Mouse (Mus musculus): ENCODE measurements at regions not wholly inside any gene's neighbourhood (a gene's known extent, or its start where the extent isn't known, plus 50 kb on each side); places are given as distances from the start of the nearest gene placed in this dataset.

GRCm38 (mm10) chr13:103452837-103453236 is 118.5 kb upstream of the Mast4 start:
- WGBS = 75% methylated on average over 4 of the region's 4 CpGs

GRCm38 (mm10) chr13:103430589-103430988 is 96.3 kb upstream of the Mast4 start:
- no peak overlapping the region for H3K4me3 ChIP-seq (replicated peaks)
- ATAC-seq (ENCODE audit: low FRiP score) = no peak
- 90% methylated on average over 3 of the region's 3 CpGs for WGBS
- no peaks in the 10 kb centered on the region for H3K36me3 ChIP-seq (replicated peaks)
- no peaks in the 10 kb centered on the region for H3K9me3 ChIP-seq
- H3K27ac ChIP-seq = no peak overlapping the region
- H3K9ac ChIP-seq = no peak overlapping the region
- no peaks in the 10 kb centered on the region for H3K4me1 ChIP-seq
- H3K4me2 ChIP-seq = no peak overlapping the region
- H3K27me3 ChIP-seq = no peaks in the 10 kb centered on the region

More at GRCm38 (mm10) chr13:103452837-103453236, 118.5 kb upstream of the Mast4 start:
- Histone ChIP-seq H3K9me3 (no peaks in the 10 kb centered on the region), H3K4me2 (no peak overlapping the region), H3K4me1 (no peaks in the 10 kb centered on the region), H3K27me3 (no peaks in the 10 kb centered on the region), H3K36me3 (replicated peaks) (no peaks in the 10 kb centered on the region), H3K4me3 (replicated peaks) (no peak overlapping the region), H3K9ac (no peak overlapping the region), H3K27ac (no peak overlapping the region)
- ATAC-seq (ENCODE audit: low FRiP score) = no peak

GRCm38 (mm10) chr13:103424011-103424410 is 89.7 kb upstream of the Mast4 start:
- Histone ChIP-seq H3K27me3 (no peaks in the 10 kb centered on the region), H3K4me2 (no peak overlapping the region), H3K36me3 (replicated peaks) (no peaks in the 10 kb centered on the region), H3K9ac (no peak overlapping the region), H3K4me1 (no peaks in the 10 kb centered on the region), H3K27ac (no peak overlapping the region), H3K4me3 (replicated peaks) (no peak overlapping the region), H3K9me3 (no peaks in the 10 kb centered on the region)
- no peak for ATAC-seq (ENCODE audit: low FRiP score)
- WGBS = 82% methylated on average over 7 of the region's 7 CpGs

GRCm38 (mm10) chr13:103423417-103423816 is 89.1 kb upstream of the Mast4 start:
- WGBS = 90% methylated on average over 8 of the region's 8 CpGs
- H3K4me1 ChIP-seq = no peaks in the 10 kb centered on the region
- no peak overlapping the region for H3K4me3 ChIP-seq (replicated peaks)
- ATAC-seq (ENCODE audit: low FRiP score) = no peak
- no peaks in the 10 kb centered on the region for H3K36me3 ChIP-seq (replicated peaks)
- no peaks in the 10 kb centered on the region for H3K9me3 ChIP-seq
- H3K27me3 ChIP-seq = no peaks in the 10 kb centered on the region
- H3K27ac ChIP-seq = no peak overlapping the region
- no peak overlapping the region for H3K9ac ChIP-seq
- H3K4me2 ChIP-seq = no peak overlapping the region

GRCm38 (mm10) chr13:103422997-103423396 is 88.7 kb upstream of the Mast4 start:
- WGBS = 94% methylated on average over 8 of the region's 8 CpGs
- no peaks in the 10 kb centered on the region for H3K36me3 ChIP-seq (replicated peaks)
- H3K9ac ChIP-seq = no peak overlapping the region
- H3K27me3 ChIP-seq = no peaks in the 10 kb centered on the region
- no peak overlapping the region for H3K27ac ChIP-seq
- no peak overlapping the region for H3K4me3 ChIP-seq (replicated peaks)
- H3K9me3 ChIP-seq = no peaks in the 10 kb centered on the region
- no peaks in the 10 kb centered on the region for H3K4me1 ChIP-seq
- ATAC-seq (ENCODE audit: low FRiP score) = no peak
- H3K4me2 ChIP-seq = no peak overlapping the region

GRCm38 (mm10) chr13:103419146-103419545 is 84.8 kb upstream of the Mast4 start:
- ATAC-seq (ENCODE audit: low FRiP score) = no peak

GRCm38 (mm10) chr13:103417256-103417655 is 83.0 kb upstream of the Mast4 start:
- Histone ChIP-seq H3K9me3 (no peaks in the 10 kb centered on the region), H3K27me3 (no peaks in the 10 kb centered on the region), H3K4me1 (no peaks in the 10 kb centered on the region), H3K36me3 (replicated peaks) (no peaks in the 10 kb centered on the region), H3K4me3 (replicated peaks) (no peak overlapping the region), H3K4me2 (no peak overlapping the region), H3K9ac (no peak overlapping the region), H3K27ac (no peak overlapping the region)
- no peak for ATAC-seq (ENCODE audit: low FRiP score)
- 93% methylated on average over 5 of the region's 5 CpGs for WGBS

More at GRCm38 (mm10) chr13:103419146-103419545, 84.8 kb upstream of the Mast4 start:
- Histone ChIP-seq H3K4me2 (no peak overlapping the region), H3K9ac (no peak overlapping the region), H3K36me3 (replicated peaks) (no peaks in the 10 kb centered on the region), H3K27me3 (no peaks in the 10 kb centered on the region), H3K4me3 (replicated peaks) (no peak overlapping the region), H3K9me3 (no peaks in the 10 kb centered on the region), H3K27ac (no peak overlapping the region), H3K4me1 (no peaks in the 10 kb centered on the region)
- 90% methylated on average over 3 of the region's 3 CpGs for WGBS

- no peak for ATAC-seq (ENCODE audit: low FRiP score)
- 71% methylated on average over 4 of the region's 4 CpGs for WGBS
- no peaks in the 10 kb centered on the region for H3K9me3 ChIP-seq
These were observed 81.0 kb upstream of the Mast4 start for GRCm38 (mm10) chr13:103415335-103415734.

GRCm38 (mm10) chr13:103412566-103412965 is 78.3 kb upstream of the Mast4 start:
- Histone ChIP-seq H3K4me1 (no peaks in the 10 kb centered on the region), H3K9ac (no peak overlapping the region), H3K27ac (no peak overlapping the region), H3K4me2 (no peak overlapping the region), H3K27me3 (no peaks in the 10 kb centered on the region), H3K4me3 (replicated peaks) (no peak overlapping the region), H3K9me3 (no peaks in the 10 kb centered on the region), H3K36me3 (replicated peaks) (no peaks in the 10 kb centered on the region)
- 90% methylated on average over 2 of the region's 2 CpGs for WGBS
- no peak for ATAC-seq (ENCODE audit: low FRiP score)

More at GRCm38 (mm10) chr13:103415335-103415734, 81.0 kb upstream of the Mast4 start:
- Histone ChIP-seq H3K27ac (no peak overlapping the region), H3K27me3 (no peaks in the 10 kb centered on the region), H3K4me2 (no peak overlapping the region), H3K36me3 (replicated peaks) (no peaks in the 10 kb centered on the region), H3K9ac (no peak overlapping the region), H3K4me1 (no peaks in the 10 kb centered on the region), H3K4me3 (replicated peaks) (no peak overlapping the region)

- 86% methylated on average over 7 of the region's 7 CpGs for WGBS
- no peak overlapping the region for H3K4me3 ChIP-seq (replicated peaks)
These were observed 75.0 kb upstream of the Mast4 start for GRCm38 (mm10) chr13:103409286-103409685.

GRCm38 (mm10) chr13:103396526-103397020 is 62.3 kb upstream of the Mast4 start:
- H3K9me3 ChIP-seq = no peaks in the 10 kb centered on the region
- no peaks in the 10 kb centered on the region for H3K4me1 ChIP-seq
- ATAC-seq (ENCODE audit: low FRiP score) = no peak
- H3K27me3 ChIP-seq = no peaks in the 10 kb centered on the region
- 86% methylated on average over 2 of the region's 2 CpGs for WGBS
- H3K36me3 ChIP-seq (replicated peaks) = no peaks in the 10 kb centered on the region
- H3K4me3 ChIP-seq (replicated peaks) = no peak overlapping the region
- H3K4me2 ChIP-seq = no peak overlapping the region
- H3K27ac ChIP-seq = no peak overlapping the region
- no peak overlapping the region for H3K9ac ChIP-seq

More at GRCm38 (mm10) chr13:103409286-103409685, 75.0 kb upstream of the Mast4 start:
- H3K9me3 ChIP-seq = no peaks in the 10 kb centered on the region
- no peaks in the 10 kb centered on the region for H3K27me3 ChIP-seq
- H3K4me2 ChIP-seq = no peak overlapping the region
- H3K9ac ChIP-seq = no peak overlapping the region
- H3K27ac ChIP-seq = no peak overlapping the region
- no peaks in the 10 kb centered on the region for H3K4me1 ChIP-seq
- no peaks in the 10 kb centered on the region for H3K36me3 ChIP-seq (replicated peaks)
- ATAC-seq (ENCODE audit: low FRiP score) = no peak

GRCm38 (mm10) chr13:103396099-103396498 is 61.8 kb upstream of the Mast4 start:
- WGBS = 92% methylated on average over 9 of the region's 9 CpGs
- Histone ChIP-seq H3K36me3 (replicated peaks) (no peaks in the 10 kb centered on the region), H3K4me1 (no peaks in the 10 kb centered on the region), H3K27ac (no peak overlapping the region), H3K4me2 (no peak overlapping the region), H3K4me3 (replicated peaks) (no peak overlapping the region), H3K27me3 (no peaks in the 10 kb centered on the region), H3K9me3 (no peaks in the 10 kb centered on the region), H3K9ac (no peak overlapping the region)
- ATAC-seq (ENCODE audit: low FRiP score) = no peak

GRCm38 (mm10) chr13:103392581-103392980 is 58.3 kb upstream of the Mast4 start:
- H3K4me1 ChIP-seq = no peaks in the 10 kb centered on the region
- no peak overlapping the region for H3K9ac ChIP-seq
- H3K9me3 ChIP-seq = no peaks in the 10 kb centered on the region
- no peaks in the 10 kb centered on the region for H3K27me3 ChIP-seq
- no peaks in the 10 kb centered on the region for H3K36me3 ChIP-seq (replicated peaks)
- no peak overlapping the region for H3K4me2 ChIP-seq
- H3K27ac ChIP-seq = no peak overlapping the region
- 86% methylated on average over 3 of the region's 3 CpGs for WGBS
- no peak for ATAC-seq (ENCODE audit: low FRiP score)
- no peak overlapping the region for H3K4me3 ChIP-seq (replicated peaks)

All from forebrain, embryonic 12.5 days (tissue).